ENCODE assay signal across 7 mouse cellular contexts in genomic region chr5:31328255-31328654, GRCm38 (mm10). TPM values are rescaled to one million over a fixed set of nuclear protein-coding genes. Genes with fewer than 3 reads are reported as not detected.
A peak's percentile ranks its signal among the peaks of the same experiment; 100 is the strongest.
DNase-seq lines count a peak whose midpoint lies in the region; ATAC-seq and TF ChIP-seq lines count a peak whose summit lies in the region.

No protein-coding gene starts in this region.

- peaks cover 5% of the 10 kb centered on the region; the same call in 1 of the 2 replicates for H3K4me1 ChIP-seq in bone marrow macrophage, adult 2 months (ENCODE audit: control insufficient read depth, insufficient read depth, low read length)
- H3K4me1 ChIP-seq in intestine, postnatal 0 days (replicated peaks; ENCODE audit: control insufficient read depth, insufficient read depth, low read length) = no peaks in the 10 kb centered on the region
- no peaks in the 10 kb centered on the region for H3K4me1 ChIP-seq in limb, embryonic 14.5 days (ENCODE audit: control insufficient read depth, insufficient read depth, low read length)

- WGBS in intestine, postnatal 0 days = 27% methylated on average over 7 of the region's 7 CpGs
- WGBS in limb, embryonic 14.5 days = 28% methylated on average over 7 of the region's 7 CpGs

- no peak for TF ChIP-seq POLR2A in bone marrow macrophage, adult 2 months (IDR thresholded peaks at IDR 0.05; ENCODE audit: borderline replicate concordance, low read depth, low read length)
- no peak for TF ChIP-seq POLR2A in limb, embryonic 14.5 days (IDR thresholded peaks at IDR 0.05; ENCODE audit: borderline replicate concordance, extremely low read depth, insufficient read depth, insufficient read length)

- peak; percentile 62 for TF ChIP-seq CTCF in bone marrow macrophage, adult 2 months (IDR thresholded peaks at IDR 0.05; ENCODE audit: low read depth, low read length)
- TF ChIP-seq CTCF in intestine, postnatal 0 days (IDR thresholded peaks at IDR 0.05; ENCODE audit: low read depth) = peak; percentile 85

- no peak overlapping the region for H3K4me3 ChIP-seq in bone marrow macrophage, adult 2 months (ENCODE audit: insufficient read depth, low read length)
- H3K4me3 ChIP-seq in intestine, postnatal 0 days (ENCODE audit: low read depth, low read length) = no peak overlapping the region
- H3K4me3 ChIP-seq in limb, embryonic 14.5 days (replicated peaks; ENCODE audit: low read length) = no peak overlapping the region

- ATAC-seq in intestine, postnatal 0 days = no peak
- ATAC-seq in limb, embryonic 14.5 days (ENCODE audit: low FRiP score, low read depth) = no peak

- no peaks in the 10 kb centered on the region for H3K27me3 ChIP-seq in intestine, postnatal 0 days (replicated peaks; ENCODE audit: control insufficient read depth, insufficient read depth, low read length)
- H3K27me3 ChIP-seq in limb, embryonic 14.5 days (ENCODE audit: control insufficient read depth, insufficient read depth, low read length) = no peaks in the 10 kb centered on the region

- no peak overlapping the region for H3K4me2 ChIP-seq in intestine, postnatal 0 days (replicated peaks; ENCODE audit: low read depth)
- H3K4me2 ChIP-seq in limb, embryonic 14.5 days (replicated peaks; ENCODE audit: low read depth, low read length, severe bottlenecking) = no peak overlapping the region

- H3K9me3 ChIP-seq in intestine, postnatal 0 days (ENCODE audit: control insufficient read depth) = no peaks in the 10 kb centered on the region
- H3K9me3 ChIP-seq in limb, embryonic 14.5 days (ENCODE audit: control insufficient read depth, low read length) = no peaks in the 10 kb centered on the region

- H3K27ac ChIP-seq in bone marrow macrophage, adult 2 months (ENCODE audit: insufficient read depth, low read depth, low read length) = no peak overlapping the region
- H3K27ac ChIP-seq in intestine, postnatal 0 days (ENCODE audit: low read depth, low read length) = no peak overlapping the region
- no peak overlapping the region for H3K27ac ChIP-seq in limb, embryonic 14.5 days (replicated peaks; ENCODE audit: low read depth, low read length)

- H3K36me3 ChIP-seq in intestine, postnatal 0 days (ENCODE audit: control insufficient read depth, insufficient read depth) = no peaks in the 10 kb centered on the region
- H3K36me3 ChIP-seq in limb, embryonic 14.5 days (ENCODE audit: control insufficient read depth, insufficient read depth, low read length) = no peaks in the 10 kb centered on the region

- peak; percentile 65 for DNase-seq in urinary bladder, postnatal 14 days (ENCODE audit: low spot score)
- DNase-seq in urinary bladder, postnatal 4 days (ENCODE audit: low spot score in 2 of 2) = no peak
- DNase-seq in fibroblast of lung, adult 2 months (ENCODE audit: low read depth) = peak; percentile 10
- peak; percentile 44 for DNase-seq in limb, embryonic 14.5 days (ENCODE audit: low spot score)
- peak; percentile 50 for DNase-seq in right cerebral cortex, postnatal 14 days

- no peak overlapping the region for H3K9ac ChIP-seq in intestine, postnatal 0 days (ENCODE audit: low read depth, low read length)
- H3K9ac ChIP-seq in limb, embryonic 14.5 days (ENCODE audit: low read depth, low read length, severe bottlenecking) = no peak overlapping the region

RNA-seq across cellular contexts. Expression of gene Gckr, which starts 31.0 kb away (rescaled TPM):
- polyA plus RNA-seq in bone marrow macrophage, adult 2 months (2012; ENCODE audit: insufficient read depth, insufficient read length, missing spikeins) = not detected in 2 replicates
- 0.10 TPM in 1 of 2 replicates, not detected in the other for polyA plus RNA-seq in intestine, postnatal 0 days (2015; fragmentation: Nextera tagmentation; extraction: Ambion mirVana)
- polyA plus RNA-seq in limb, embryonic 14.5 days (2012; rRNA removed) = 0.47 and 1.2 TPM in 2 replicates
- 0.36 TPM in 1 of 2 replicates, not detected in the other for polyA plus RNA-seq in limb, embryonic 14.5 days (2014; fragmentation: Nextera tagmentation; extraction: Ambion mirVana)

RNA-seq across cellular contexts. Expression of gene Fndc4, which starts 32.4 kb away (rescaled TPM):
- not detected in 2 replicates for polyA plus RNA-seq in bone marrow macrophage, adult 2 months (2012; ENCODE audit: insufficient read depth, insufficient read length, missing spikeins)
- 6.2 and 7.2 TPM in 2 replicates for polyA plus RNA-seq in intestine, postnatal 0 days (2015; fragmentation: Nextera tagmentation; extraction: Ambion mirVana)
- polyA plus RNA-seq in limb, embryonic 14.5 days (2012; rRNA removed) = 174 and 211 TPM in 2 replicates
- polyA plus RNA-seq in limb, embryonic 14.5 days (2014; fragmentation: Nextera tagmentation; extraction: Ambion mirVana) = 93.9 and 101 TPM in 2 replicates

RNA-seq across cellular contexts. Expression of gene Ift172, which starts 37.3 kb away (rescaled TPM):
- polyA plus RNA-seq in bone marrow macrophage, adult 2 months (2012; ENCODE audit: insufficient read depth, insufficient read length, missing spikeins) = 36.9 and 45.0 TPM in 2 replicates
- 28.3 and 30.4 TPM in 2 replicates for polyA plus RNA-seq in intestine, postnatal 0 days (2015; fragmentation: Nextera tagmentation; extraction: Ambion mirVana)
- 53.3 and 64.2 TPM in 2 replicates for polyA plus RNA-seq in limb, embryonic 14.5 days (2012; rRNA removed)
- polyA plus RNA-seq in limb, embryonic 14.5 days (2014; fragmentation: Nextera tagmentation; extraction: Ambion mirVana) = 41.6 and 46.1 TPM in 2 replicates

Comparison
In these comparisons a context has a peak if more than half of its experiments do, and no peak if none do; other contexts are left out.
1. DNase-seq: peak in urinary bladder, postnatal 14 days (single experiment), fibroblast of lung, adult 2 months (single experiment), limb, embryonic 14.5 days (single experiment) and right cerebral cortex, postnatal 14 days (single experiment); none in urinary bladder, postnatal 4 days (0 of 2).
2. RNA of gene Fndc4, which starts 32.4 kb away (polyA plus RNA-seq): 93.9 to 211 TPM in limb, embryonic 14.5 days; 6.2 to 7.2 TPM in intestine, postnatal 0 days and not detected in bone marrow macrophage, adult 2 months; every median in the first group is over 10 times any median in the second.